Mouse (Mus musculus): ENCODE measurements at regions not wholly inside any gene's neighbourhood (a gene's known extent, or its start where the extent isn't known, plus 50 kb on each side); places are given as distances from the start of the nearest gene placed in this dataset.
A peak's percentile ranks its signal among the peaks of the same experiment; 100 is the strongest.

DNA sequence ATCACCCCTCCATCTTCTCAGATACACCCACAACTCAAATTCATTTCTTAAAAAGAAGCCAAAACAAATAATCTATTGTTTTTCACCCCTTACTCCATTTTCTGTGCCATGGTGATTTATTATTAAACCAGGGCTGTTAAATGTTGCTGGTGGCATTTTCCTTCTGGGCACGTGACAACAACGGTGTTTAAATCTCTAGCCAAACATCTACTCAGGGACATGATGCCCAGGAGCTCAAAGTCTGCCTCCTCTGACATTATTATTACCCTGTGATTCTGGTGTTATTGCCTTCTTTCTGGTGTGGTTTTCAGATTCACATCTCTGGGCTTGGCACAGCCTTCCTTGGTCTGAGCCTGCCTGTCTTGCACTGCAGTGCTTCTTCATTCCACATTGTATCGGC, 253.5 kb upstream of the Camk1g start:
- no peak for DNase-seq

DNA sequence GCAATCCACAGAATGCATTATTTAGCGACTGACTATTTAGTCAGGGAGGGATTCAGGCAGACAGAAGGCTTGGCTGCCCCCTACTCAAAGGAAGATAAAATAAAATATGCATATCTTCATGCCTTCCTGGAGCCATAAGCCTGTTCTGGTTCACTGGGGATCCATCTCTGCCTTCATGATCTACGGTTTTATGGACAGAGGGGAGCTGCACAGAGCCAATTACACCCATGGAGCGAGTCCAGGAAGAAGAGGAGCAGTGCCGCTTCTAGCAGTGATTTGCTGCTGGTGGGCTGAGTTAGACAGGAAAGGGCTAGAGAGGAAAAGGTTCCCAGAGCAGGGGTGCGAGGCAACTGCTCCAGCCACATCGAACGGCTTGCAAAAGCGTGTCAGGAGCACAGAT, 248.2 kb upstream of the Camk1g start:
- DNase-seq, result no peak

DNA sequence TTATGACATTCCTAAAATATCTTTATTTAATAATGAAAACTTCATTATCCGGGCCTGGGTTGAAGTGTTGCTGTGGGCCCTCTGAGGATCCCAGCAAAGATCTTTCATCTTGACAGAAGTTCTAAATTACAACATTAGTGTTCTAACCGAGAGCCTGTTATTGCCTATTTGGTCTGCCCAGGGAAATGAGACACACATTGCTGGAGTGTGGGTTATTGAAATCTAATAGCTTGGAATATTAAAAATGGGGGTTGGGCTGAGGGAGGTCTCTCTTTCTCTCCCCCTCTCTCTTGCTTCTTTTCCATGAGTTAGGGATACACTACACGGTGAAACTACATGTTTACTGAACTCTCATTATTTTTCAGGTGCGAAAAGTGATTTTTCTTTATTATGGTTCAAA, 240.4 kb upstream of the Camk1g start:
- no peak for DNase-seq

DNA sequence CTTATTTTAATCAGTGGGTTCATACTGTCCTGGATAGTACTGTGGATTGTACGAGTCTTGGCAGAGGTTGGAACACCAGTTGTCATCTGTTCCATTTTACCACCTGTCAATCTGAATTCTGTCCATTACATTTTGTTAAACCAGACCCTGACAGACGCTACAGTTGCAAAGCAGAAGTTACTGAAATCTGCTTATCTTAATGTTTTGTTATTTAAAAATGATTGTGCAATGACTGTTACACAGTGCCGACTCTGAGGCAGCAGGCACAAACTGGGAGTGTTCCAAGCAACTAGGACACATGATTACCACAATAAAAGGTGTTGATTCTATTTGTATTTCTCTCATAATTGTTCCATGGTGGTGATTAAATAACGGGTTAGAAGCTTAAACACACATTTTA, 229.8 kb upstream of the Camk1g start:
- no peak for DNase-seq

DNA sequence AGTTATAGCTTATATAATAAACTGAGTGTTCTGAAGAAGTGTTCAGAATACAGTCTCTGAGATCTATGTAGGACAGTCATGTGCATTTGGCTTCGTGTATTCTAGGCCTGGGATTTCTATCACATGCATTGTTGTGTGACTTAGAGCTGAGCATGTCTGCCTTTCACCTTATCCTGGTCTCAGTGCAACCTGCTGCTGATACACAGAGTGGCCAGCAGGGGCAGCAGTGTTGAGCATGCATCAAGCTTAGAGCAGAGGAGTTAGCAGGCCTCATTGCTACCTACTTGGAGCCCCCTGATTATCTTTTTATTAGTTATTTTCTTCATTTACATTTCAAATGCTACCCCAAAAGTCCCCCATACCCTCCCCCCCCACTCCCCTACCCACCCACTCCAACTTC, 229.1 kb upstream of the Camk1g start:
- peak in 1 of 2 experiments; percentile 26 for DNase-seq

DNA sequence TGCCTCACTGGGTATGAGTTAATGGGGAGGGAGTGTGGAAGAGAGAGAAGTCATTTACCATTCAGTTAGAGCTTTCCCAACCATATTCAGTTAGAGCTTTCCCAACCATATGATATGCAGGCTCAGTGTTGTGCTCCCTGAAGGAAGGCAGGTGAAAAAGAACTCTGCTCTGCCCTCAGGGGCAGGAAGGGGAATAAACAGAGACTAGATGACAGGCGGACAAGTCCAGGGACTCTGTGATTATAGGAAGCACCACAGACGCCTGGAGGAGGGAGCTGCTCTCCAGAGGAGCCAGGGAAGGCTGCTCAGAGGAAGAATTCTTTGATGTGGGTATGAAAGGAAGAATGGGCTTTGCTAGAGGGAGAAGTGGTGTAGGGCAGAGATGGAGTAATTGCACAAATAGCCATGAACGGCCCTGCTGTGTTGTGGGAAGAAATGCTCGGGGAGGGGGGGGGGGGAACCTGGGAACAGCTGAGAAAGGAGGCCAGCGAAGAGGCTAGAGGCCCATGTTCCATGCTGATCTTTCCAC, 220.3 kb upstream of the Camk1g start:
- no peak for DNase-seq

DNA sequence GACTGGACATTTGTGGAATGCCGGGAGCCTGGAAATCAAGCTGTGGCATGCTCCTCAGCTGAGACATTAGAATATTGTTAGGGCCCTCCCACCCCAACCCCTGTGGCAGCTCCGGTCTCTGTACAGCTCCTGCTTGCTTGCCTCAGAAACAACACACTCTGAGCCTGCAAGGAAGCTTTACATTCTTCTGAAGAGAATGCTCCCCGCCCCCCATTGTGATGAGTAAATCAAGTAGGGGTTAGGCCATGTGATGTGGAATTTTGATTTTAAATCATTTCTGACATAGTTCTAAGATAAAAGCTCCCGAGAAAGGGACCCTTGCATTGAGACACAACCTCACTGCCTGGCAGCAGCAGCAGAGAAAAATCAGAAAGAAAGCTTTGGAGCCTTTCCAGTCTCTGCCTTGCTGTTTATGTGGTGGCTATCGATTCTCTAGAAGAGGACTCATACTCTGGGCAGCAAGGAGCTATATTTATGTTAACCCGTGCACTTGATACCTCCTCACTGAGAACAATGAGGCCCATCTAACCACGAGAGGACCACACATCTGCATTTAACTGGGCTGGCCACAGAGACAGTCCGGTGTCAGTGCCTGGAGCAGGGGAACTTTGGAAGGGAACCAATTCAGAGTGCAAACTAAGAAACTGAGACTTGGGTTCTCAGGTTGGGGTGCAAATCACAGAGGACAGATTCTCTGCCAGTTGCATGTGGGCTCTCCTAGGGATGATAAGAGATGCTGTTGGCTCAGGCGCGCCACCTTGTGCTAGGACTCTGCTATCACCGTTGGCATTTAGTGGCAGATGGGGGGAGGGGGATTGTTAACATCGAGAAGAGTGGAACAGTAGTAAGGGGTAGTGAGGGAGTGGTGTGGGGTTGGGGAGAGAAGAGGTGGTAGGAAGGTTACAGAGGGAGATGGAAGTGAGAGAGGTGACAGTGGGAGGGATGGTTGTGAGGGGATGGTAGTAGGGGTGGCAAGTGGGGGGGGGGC, 218.7 kb upstream of the Camk1g start:
- DNase-seq, result peak; percentile 61 to 78

DNA sequence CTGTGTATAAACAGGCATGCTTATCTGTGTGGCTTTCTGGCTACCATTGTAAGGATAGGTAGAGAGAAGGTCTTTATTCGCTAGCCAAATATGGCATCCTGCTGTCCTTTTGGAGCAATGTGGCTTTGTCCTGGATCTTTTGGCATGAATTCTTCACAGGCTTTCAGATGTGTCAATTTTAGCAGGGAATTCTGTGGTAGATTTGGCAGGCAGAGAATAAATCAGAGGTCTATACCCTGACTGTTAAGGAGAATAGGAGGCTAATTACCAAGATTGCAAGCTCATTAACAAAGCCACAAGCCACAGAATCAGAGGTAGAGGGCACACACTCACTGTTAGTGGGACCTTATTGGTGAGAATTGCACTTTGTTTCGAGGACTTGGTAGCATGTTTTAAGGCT, 217.2 kb upstream of the Camk1g start:
- no peak for DNase-seq

DNA sequence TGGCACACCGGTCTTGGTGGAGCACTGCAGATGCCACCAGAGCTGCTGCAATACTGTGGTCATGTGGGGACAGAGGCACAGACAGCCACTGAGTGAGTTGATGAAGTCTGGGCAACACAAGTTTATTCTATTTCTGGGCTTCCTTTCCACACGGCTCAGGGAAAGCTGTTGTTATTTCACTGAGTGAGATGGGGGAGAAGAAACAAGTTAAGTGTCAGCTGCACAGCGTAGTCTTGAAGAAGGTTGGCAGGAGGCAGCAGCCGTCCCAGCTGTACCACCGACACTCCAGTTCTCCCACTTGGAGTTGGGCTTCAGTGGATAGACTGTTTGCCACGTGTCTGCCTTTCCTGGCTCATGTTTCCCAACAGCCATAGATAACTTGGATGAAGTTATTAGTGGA, 216.8 kb upstream of the Camk1g start:
- no peak for DNase-seq

DNA sequence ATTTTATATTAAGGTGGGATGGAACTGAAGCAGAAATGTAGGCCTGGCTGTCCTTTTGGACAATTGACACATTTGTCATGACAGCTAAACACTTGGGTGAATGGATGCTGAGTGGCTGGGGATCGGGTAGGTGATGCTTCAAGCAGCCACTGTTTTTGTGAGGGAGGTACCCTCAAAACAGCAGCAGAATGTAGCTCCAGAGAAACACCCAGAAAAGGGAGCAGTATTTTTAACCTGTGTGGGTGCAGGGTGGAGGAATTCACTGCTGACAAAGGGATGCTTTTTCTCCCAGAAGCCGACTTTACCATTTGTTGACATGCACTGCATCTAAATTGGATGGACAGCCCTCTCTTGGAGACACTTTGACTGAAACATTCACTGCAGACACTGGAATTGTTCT, 213.7 kb upstream of the Camk1g start:
- DNase-seq, result no peak

DNA sequence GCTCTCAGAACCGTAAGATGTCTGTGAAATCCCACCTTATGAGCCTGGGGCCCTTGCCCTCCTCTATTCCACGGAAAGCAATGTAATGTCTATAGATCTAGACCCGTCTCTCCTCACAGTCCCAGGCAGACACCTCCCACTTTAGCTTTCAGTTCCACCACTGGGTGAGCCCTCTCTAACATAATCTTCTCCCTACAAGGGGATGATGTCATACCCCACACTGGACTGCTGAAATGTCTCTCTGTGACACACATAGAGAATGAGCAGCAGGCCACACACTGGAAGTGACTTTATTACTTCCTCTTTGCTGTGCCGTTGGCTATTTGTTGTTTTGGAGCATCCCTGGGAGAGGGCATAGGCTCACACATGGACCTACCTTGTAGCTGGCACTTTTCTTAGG, 210.3 kb upstream of the Camk1g start:
- no peak for DNase-seq

DNA sequence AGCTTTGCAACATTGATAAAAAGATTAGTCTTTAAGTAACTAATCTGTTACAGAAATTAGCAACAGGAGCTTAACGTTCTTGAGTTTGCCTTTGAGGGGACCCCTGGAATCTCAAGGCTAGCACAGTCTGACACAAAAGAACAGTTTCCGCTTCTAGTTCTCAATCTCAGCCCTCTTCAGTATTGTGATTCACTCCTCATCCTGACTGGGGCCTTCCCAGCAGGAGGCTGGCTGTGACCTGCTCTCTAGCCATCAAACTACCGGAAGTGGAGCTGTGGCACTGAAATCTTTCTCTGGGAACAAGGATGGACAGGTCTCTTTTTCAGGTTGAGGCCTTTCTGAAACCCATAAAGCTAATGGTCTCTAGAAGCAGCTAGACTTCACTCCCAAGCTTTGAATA, 209.6 kb upstream of the Camk1g start:
- DNase-seq, result no peak

DNA sequence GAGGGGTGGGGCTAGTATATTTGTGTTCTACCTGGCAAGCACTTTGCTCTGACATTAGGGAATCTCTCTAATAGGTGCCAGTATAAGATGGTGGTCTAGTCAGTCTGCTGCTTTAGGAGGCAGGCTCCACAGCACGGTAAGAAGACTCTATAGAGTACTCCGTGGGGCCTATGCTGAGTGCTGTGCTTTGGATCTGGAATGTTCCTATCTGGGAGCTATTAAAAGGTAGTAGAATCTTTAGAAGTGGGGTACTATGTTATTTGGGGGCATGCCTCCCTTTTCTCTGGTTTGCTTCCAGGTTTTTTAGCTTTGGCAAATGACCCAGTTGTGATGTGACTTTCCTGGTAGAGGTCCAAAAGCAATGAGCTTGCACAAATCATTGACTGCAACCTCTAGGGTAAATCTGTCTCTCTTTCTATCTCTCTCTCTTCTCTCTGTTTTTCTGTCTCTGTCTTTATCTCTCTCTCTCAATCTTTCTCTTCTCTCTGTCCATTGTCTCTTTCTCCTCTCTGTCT, 208.6 kb upstream of the Camk1g start:
- no peak for DNase-seq

DNA sequence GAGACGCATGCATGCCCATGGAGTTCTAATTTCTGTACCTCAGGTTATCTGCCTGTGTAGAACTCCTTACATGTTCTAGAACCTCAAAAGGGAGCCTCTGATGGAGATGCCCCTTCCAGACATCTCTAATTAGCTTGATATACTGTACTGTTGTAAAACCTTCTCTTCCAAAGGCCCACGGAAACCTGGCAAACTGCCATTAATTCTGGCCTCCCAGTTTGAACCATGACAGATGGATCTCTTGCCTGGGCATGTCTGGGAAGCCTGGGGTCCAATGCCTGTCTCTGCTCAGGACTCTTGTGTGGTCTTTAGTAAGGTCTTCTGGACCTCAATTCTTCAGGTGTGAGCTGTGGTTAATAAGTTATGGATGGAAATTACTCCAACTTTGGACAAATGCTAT, 207.7 kb upstream of the Camk1g start:
- DNase-seq, result peak; percentile 37 to 64

DNA sequence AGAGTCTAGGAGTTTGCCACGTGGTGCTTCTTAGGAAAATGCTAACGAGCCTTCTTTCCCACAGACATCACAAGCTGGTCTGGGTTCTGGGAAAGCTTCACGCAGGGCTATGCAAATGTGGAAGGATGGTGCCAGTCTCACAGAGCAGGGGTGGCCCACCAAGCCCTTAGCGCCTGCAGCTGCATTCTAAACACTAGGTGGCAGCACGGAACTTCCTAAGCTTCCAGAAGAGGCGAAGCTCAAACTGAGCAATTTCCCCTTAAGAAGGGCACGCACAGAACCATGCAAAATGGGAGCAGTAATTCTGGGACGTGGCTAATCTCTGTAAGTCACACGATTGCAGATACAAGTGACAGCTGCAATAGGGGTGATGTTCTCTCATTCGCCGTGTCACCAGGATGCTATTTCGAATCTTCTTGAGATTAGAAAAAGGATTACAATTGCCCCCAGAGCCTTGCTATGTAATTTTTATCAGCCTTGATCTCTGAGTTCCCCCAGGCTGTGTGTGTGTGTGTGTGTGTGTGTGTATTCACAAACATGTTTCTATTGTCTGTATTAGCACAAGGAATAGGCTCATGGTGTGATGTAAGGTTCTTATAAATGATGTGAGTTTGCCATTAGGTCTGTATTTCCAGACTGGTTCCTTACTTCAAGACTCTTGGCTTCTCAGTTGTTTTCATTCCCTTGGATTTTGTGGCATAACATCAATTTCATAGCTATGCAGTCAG, 206.1 kb upstream of the Camk1g start:
- DNase-seq, result peak; percentile 73 to 84

DNA sequence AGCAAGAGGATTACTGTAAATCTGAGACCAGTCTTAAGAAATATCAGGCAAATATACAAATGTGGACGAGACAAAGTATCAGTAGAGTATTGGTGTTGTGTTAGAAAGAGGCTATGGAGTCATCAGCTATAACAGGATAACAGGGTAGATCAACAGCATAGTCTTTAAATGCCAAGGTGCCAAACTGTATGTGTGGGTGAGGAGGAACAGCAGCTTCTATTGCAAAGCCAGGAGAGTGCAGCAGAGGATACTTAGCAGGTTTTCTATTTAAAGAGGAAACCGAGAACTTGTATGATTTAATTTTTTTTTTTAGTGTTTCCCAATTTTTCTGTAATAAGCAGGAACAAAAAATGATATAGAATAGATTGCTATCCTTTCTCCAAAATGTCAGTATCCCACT, 202.7 kb upstream of the Camk1g start:
- DNase-seq, result no peak

DNA sequence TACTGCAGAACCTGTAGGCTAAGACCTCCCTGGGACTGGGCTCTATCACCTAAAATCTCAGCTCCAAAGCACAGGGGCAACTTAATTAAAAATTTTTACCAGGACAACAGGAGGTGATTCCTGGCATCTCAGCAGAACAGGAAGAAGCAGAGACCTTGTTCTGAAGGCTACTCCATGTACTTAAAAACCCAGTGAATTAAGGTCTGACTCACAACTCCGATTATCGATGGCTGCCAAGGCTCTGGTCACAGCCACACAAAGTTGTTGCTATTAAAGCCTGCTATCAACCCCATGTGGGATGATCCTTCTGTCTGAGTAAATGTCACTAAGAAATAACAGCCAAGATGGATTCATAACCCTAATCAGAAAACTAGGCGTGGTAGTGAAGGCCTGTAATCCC, 202.3 kb upstream of the Camk1g start:
- no peak for DNase-seq

DNA sequence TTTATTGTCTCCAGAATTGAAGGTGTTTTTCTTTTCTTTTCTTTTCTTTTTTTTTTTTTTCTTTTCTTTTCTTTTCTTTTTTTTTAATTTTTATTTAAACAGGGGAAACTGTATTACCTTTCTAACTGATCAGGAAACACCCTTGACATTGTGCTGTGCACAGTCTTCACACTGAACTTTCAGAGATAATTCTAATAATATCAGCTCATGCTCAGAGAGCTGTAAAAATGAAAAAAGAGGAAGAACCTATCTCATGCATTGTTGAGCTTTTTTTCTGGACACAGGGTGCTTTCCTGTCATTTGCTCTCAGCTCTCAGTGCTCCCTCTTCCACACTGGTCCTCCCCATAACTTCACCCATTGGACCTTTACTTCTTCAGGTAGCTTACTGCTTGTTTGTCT, 201.0 kb upstream of the Camk1g start:
- no peak for DNase-seq

DNA sequence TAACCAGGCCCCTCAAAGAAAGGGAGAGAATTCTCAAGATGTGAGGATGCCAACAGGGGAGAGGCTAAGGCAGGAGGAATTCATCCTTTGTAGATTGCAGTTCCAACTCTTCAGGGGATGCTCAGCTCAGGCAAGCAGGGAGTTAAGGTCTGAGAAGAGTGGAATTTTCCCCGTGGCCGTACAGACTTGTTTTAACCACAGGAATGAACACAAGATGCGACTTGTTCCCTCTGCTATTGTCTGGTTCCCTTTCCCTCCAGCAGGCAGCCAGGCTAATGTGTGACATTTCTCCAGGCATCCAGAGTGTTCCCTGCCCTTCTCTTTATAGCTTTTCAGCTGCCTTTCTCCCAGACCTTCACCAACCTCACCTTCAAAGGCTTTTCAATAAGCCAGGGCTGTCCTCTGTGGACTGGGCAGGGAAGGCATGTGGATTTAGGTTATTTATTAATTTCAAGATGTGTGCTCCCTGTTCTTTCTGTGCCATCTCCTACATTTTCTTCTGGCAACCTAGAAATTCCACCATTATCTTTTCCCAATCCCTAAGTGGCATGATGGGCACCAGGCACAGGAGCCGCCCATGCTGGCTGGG, 198.6 kb upstream of the Camk1g start:
- no peak for DNase-seq

DNA sequence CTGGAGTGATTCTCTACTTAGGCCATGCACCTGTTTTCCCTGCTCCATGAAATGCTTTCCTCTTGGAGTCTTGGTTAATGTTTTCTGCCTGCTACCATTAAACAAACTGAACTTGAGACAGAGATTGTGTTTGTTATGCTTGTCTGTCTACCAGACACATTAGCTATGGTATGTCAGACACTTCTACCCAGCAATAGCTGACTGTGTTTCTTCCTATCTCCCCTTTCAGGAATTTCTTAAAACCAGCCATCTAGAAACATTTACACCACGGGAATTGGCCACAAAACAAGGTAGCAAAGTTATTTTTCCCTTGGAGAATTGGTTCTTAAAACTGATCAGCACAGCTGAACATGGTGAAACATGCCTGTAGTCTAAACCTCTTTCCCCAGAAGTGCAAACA, 197.1 kb upstream of the Camk1g start:
- no peak for DNase-seq

DNA sequence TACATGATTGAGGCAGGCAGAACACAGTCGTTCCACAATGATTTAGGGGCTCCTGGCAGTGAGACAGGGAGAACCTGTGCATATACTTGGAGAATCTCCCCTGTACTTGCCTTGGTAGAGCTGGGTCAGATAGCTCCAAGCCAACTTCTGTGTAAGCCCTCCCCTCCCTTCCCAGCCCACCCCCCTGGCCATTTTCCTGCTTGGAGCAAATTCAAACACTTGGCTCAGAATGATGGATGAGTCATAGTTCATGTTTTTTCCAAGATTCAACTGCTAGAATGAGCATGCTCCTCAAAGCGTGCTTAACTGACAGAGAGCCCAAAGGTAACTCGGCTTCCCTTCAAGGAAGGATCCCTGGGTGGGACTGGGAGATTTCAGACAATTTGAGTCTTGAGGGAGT, 194.1 kb upstream of the Camk1g start:
- DNase-seq, result peak in 1 of 2 experiments; percentile 21

DNA sequence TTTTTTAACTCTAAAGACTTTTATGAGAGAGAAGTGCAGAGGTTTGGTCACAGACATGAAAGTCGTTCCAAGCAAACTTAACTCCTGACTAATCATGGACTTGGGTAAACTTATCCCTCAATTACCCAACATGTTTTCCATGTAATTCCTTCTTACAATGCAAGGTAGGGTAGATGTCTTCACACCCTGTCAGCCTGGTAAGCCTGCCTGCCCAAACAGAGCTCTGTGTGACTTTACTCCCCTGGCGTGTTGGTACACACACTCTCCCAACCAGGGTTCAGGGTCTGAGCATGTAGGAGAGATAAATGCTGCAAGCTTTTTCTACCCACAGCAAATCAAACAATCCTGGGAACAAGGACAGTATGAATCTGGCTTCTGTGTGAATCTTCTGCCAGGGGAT, 192.1 kb upstream of the Camk1g start:
- no peak for DNase-seq

DNA sequence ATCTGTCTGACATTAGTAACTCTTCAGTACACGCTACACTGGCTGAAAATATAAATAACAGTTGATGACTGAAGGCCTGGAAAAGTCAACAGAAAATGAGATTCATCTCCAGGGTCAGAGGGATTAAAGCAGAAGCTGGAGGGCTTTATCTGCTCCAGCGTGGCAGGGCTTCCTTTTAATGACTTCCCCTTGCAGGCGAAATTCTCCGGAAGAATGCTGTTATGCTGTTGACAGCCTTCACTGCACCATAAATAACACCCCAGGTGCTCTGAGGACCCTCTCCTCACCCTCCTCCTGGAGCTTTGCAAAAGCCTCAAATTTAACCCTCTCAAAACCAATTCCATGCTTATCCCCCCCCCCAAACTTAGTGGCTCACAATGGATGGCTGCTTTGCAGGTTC, 188.0 kb upstream of the Camk1g start:
- no peak for DNase-seq
